Mouse (Mus musculus) embryonic facial prominence, embryonic 12.5 days (tissue): ENCODE measurements around the gene Cacna1c. TPM values are rescaled to one million over a fixed set of nuclear protein-coding genes. Genes with fewer than 3 reads are reported as not detected.

Experiments
- ATAC-seq: fragments of 200-750 bp; cut with Nextera tagmentation; 2 replicates; pipeline ENCODE4 v1.8.0; 2017; ENCODE audit not compliant: insufficient number of reproducible peaks, insufficient read depth, low FRiP score, low TSS enrichment
- H3K27ac ChIP-seq: fragments of 300-500 bp; sonication (generic); 2 replicates; pipeline ENCODE4 v1.5.1; 2016; ENCODE audit warnings: mild to moderate bottlenecking
- H3K27me3 ChIP-seq: fragments of 300-500 bp; sonication (generic); 2 replicates; pipeline ENCODE4 v1.6.1; 2016; ENCODE audit warnings: mild to moderate bottlenecking, moderate library complexity
- H3K36me3 ChIP-seq: fragments of 300-500 bp; sonication (generic); 2 replicates; pipeline ENCODE4 v1.6.1; 2016; ENCODE audit warnings: mild to moderate bottlenecking
- H3K4me1 ChIP-seq: fragments of 300-500 bp; sonication (generic); 2 replicates; pipeline ENCODE4 v1.6.1; 2016
- H3K4me2 ChIP-seq: fragments of 300-500 bp; sonication (generic); replicated peaks from 2 replicates; pipeline ENCODE4 v1.6.1; 2016; ENCODE audit warnings: mild to moderate bottlenecking, moderate library complexity
- H3K4me3 ChIP-seq: fragments of 300-500 bp; sonication (generic); 2 replicates; pipeline ENCODE4 v1.5.1; 2016; ENCODE audit warnings: mild to moderate bottlenecking
- H3K9ac ChIP-seq: fragments of 300-500 bp; sonication (generic); 2 replicates; pipeline ENCODE4 v1.6.1; 2016; ENCODE audit warnings: mild to moderate bottlenecking, moderate library complexity
- H3K9me3 ChIP-seq: fragments of 300-500 bp; sonication (generic); 2 replicates; pipeline ENCODE4 v1.6.1; 2016; ENCODE audit warnings: mild to moderate bottlenecking, moderate library complexity
- WGBS: fragments of 180-500 bp; shearing (Covaris S2); methylation state at CpG from one replicate; pipeline ENCODE4 v1.1.7; 2016; 5-methylcytosine and 5-hydroxymethylcytosine counted together
- polyA plus RNA-seq: library from polyadenylated mRNA; unstranded; fragments of >200 nt; fragmentation: Nextera tagmentation; extraction: Ambion mirVana; gene quantifications from 2 replicates; pipeline ENCODE4 v1.2.1, GENCODE M21; 2016

Cacna1c gene
- polyA plus RNA-seq, 1 experiment from 2014 or later: 10.2 TPM

DNA sequence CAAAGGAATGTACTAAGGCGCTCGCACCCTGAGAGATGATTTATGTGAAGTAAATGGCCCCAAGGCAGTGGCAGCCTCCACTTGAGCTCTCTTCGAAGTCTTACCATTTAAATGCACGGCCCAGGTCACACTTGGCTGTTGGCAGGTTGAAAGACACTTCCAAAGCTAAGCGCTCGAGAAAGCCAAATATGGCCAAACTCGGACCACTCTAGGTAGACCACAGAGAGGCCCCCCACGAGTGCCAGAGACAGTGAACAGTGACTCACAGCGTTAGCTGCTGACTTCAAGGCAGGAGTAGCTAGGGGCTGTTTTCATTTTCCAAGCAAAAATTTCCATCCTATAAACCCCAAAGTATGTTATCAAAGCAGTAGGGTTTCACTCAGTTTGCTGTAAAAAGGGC, 111.7 kb downstream of the Cacna1c start:
- Histone ChIP-seq H3K27ac (no peak overlapping the region), H3K9me3 (no peaks in the 10 kb centered on the region), H3K27me3 (no peaks in the 10 kb centered on the region), H3K4me1 (peaks cover 15% of the 10 kb centered on the region), H3K4me3 (no peak overlapping the region), H3K36me3 (no peaks in the 10 kb centered on the region), H3K9ac (no peak overlapping the region), H3K4me2 (no peak overlapping the region)
- ATAC-seq: no peak
- WGBS: 72% methylated on average over 9 of the region's 9 CpGs

DNA sequence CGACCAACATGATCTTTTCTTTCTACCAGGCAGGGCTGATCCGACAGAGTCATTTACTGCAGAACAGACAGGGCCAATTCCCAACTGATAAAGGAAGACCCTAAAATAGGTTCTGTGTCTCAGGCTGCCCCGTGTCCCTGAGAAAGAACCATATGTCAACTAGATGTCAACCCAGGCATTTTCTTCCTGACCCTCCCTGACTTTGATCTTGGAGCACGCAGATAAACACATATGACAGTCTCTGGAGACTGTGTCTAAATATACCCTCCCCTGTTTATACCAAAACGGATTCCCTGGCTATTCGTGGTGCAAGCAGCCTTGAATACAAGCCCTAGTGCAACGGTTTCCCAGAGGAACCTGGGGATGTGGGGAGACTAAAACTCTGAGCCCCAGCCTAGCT, 112.7 kb downstream of the Cacna1c start:
- Histone ChIP-seq H3K4me2 (no peak overlapping the region), H3K4me1 (peaks cover 5% of the 10 kb centered on the region), H3K27ac (no peak overlapping the region), H3K27me3 (no peaks in the 10 kb centered on the region), H3K4me3 (no peak overlapping the region), H3K9me3 (no peaks in the 10 kb centered on the region), H3K36me3 (no peaks in the 10 kb centered on the region), H3K9ac (no peak overlapping the region)
- no peak for ATAC-seq
- WGBS: 73% methylated on average over 7 of the region's 7 CpGs

- Histone ChIP-seq H3K27me3 (no peaks in the 10 kb centered on the region), H3K9ac (no peak overlapping the region), H3K36me3 (no peaks in the 10 kb centered on the region), H3K4me2 (no peak overlapping the region), H3K4me3 (no peak overlapping the region), H3K27ac (no peak overlapping the region), H3K9me3 (no peaks in the 10 kb centered on the region), H3K4me1 (no peaks in the 10 kb centered on the region)
- ATAC-seq: no peak
- 57% methylated on average over 8 of the region's 8 CpGs for WGBS
Measured at GRCm38 (mm10) chr6:119082662-119083061, 113.6 kb downstream of the Cacna1c start.

DNA sequence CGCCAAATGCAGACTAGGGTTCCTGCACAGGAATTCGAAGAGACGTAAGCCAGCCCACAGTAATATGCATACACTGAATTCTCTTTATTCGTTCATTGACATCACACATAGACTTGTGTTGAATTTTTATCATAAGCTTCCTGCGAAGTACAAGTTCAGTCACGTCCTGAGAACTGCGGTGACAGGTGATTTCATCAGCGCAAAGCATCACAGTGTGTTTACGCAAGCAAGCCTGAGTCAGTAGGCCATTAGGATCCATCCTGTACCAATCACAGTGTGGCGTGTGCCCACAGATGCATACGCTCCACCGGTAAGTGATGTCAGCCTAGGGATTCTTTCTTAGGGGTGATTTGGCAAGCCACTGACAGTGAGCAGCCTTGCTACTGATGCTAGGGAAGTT, 114.6 kb downstream of the Cacna1c start:
- H3K9me3 ChIP-seq: no peaks in the 10 kb centered on the region
- ATAC-seq: no peak
- no peak overlapping the region for H3K4me3 ChIP-seq
- H3K36me3 ChIP-seq: no peaks in the 10 kb centered on the region
- H3K9ac ChIP-seq: no peak overlapping the region
- H3K4me1 ChIP-seq: no peaks in the 10 kb centered on the region
- H3K4me2 ChIP-seq: no peak overlapping the region
- no peak overlapping the region for H3K27ac ChIP-seq
- H3K27me3 ChIP-seq: no peaks in the 10 kb centered on the region
- WGBS: 88% methylated on average over 12 of the region's 12 CpGs

DNA sequence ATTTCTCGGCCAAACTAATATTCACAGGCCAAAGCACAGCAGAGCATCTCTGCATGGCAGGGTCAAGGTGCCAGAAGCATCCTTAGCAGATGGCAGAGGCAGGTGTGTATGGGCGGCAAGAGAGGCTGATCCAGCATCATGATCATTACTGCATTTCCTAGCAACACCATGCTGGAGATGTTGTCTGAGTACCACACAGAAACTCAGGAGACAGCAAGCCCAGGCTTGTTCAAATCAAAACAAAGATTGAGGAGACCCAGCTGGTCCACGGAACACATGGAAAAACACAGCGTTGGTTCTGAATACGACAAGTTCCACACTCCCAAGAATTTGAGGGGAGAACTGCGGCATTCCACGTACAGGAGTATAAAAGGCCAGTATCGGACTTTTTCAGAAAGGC, 116.6 kb downstream of the Cacna1c start:
- H3K4me3 ChIP-seq: no peak overlapping the region
- H3K36me3 ChIP-seq: no peaks in the 10 kb centered on the region
- no peaks in the 10 kb centered on the region for H3K27me3 ChIP-seq
- no peaks in the 10 kb centered on the region for H3K4me1 ChIP-seq
- no peak overlapping the region for H3K4me2 ChIP-seq
- no peaks in the 10 kb centered on the region for H3K9me3 ChIP-seq
- H3K27ac ChIP-seq: no peak overlapping the region
- no peak for ATAC-seq
- WGBS: 85% methylated on average over 8 of the region's 8 CpGs
- H3K9ac ChIP-seq: no peak overlapping the region

- H3K27me3 ChIP-seq: no peaks in the 10 kb centered on the region
- no peak overlapping the region for H3K4me3 ChIP-seq
- H3K9ac ChIP-seq: no peak overlapping the region
- H3K27ac ChIP-seq: no peak overlapping the region
- H3K4me1 ChIP-seq: no peaks in the 10 kb centered on the region
- H3K9me3 ChIP-seq: no peaks in the 10 kb centered on the region
- H3K36me3 ChIP-seq: no peaks in the 10 kb centered on the region
- no peak for ATAC-seq
- WGBS: 76% methylated on average over 9 of the region's 9 CpGs
- no peak overlapping the region for H3K4me2 ChIP-seq
Measured at GRCm38 (mm10) chr6:119078912-119079311, 117.3 kb downstream of the Cacna1c start.

DNA sequence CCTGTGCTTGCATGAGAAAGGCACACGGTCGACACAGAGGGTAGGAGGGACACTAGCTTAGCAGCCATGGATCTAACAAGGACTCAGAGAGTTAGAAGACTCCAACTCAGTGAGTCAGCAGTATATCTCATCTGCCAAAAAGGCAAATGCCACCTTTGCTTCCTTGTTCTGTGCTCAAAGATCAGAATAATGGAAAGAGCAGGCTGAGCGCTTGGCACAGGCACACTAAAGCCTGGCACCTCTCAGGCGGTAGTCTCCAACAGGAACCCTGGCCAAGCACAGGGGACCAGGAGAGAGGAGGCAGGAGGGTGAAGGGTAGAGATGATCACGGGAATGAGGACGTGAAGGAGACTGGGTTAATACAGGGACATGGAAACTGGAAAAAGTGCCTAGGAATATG, 119.0 kb downstream of the Cacna1c start:
- no peaks in the 10 kb centered on the region for H3K36me3 ChIP-seq
- no peaks in the 10 kb centered on the region for H3K27me3 ChIP-seq
- 91% methylated on average over 6 of the region's 6 CpGs for WGBS
- H3K4me3 ChIP-seq: no peak overlapping the region
- no peak for ATAC-seq
- no peak overlapping the region for H3K27ac ChIP-seq
- no peak overlapping the region for H3K9ac ChIP-seq
- H3K9me3 ChIP-seq: no peaks in the 10 kb centered on the region
- H3K4me1 ChIP-seq: no peaks in the 10 kb centered on the region
- no peak overlapping the region for H3K4me2 ChIP-seq

DNA sequence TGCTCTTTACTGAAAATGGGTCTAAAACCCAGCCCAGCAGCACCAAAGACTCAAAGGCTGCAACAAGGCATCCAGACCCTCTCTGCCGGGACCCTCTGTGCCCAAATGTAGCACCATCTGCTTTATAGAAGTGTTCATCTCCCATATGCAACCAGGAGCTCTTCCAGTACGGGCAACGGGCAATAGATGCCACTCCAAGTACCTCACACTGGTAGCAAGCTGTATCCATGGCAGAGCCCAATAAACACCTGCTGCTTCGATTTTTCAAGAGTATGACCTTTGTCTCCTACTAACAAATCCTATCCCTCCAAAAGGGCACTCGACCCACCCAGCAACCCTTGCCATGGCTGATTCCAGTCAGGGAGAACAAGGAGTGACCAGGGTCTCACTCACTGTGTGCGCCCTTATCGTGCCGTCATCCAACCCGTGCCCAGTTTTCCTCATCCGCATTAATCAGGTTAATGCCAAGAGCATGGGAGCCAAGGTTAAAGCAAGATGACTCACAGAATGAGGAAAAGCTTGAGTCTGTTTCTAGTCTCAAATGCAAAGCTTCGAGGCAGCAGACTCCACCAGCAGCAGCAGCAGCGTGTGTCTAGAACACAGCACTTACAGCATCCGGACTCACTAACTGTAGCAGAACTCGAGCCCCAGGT, 122.7 kb downstream of the Cacna1c start:
- 92% methylated on average over 14 of the region's 14 CpGs for WGBS
- no peak overlapping the region for H3K4me3 ChIP-seq

GRCm38 (mm10) chr6:119072772-119073171, 123.4 kb downstream of the Cacna1c start:
- H3K27me3 ChIP-seq: no peaks in the 10 kb centered on the region
- no peak overlapping the region for H3K4me3 ChIP-seq
- no peak overlapping the region for H3K27ac ChIP-seq
- H3K9ac ChIP-seq: no peak overlapping the region
- 69% methylated on average over 7 of the region's 7 CpGs for WGBS
- no peaks in the 10 kb centered on the region for H3K36me3 ChIP-seq
- no peak for ATAC-seq
- H3K9me3 ChIP-seq: no peaks in the 10 kb centered on the region
- no peaks in the 10 kb centered on the region for H3K4me1 ChIP-seq
- H3K4me2 ChIP-seq: no peak overlapping the region

More for the DNA sequence above, 122.7 kb downstream of the Cacna1c start:
- Histone ChIP-seq H3K36me3 (no peaks in the 10 kb centered on the region), H3K4me2 (no peak overlapping the region), H3K9me3 (no peaks in the 10 kb centered on the region), H3K27ac (no peak overlapping the region), H3K27me3 (no peaks in the 10 kb centered on the region), H3K9ac (no peak overlapping the region), H3K4me1 (no peaks in the 10 kb centered on the region)
- no peak for ATAC-seq

DNA sequence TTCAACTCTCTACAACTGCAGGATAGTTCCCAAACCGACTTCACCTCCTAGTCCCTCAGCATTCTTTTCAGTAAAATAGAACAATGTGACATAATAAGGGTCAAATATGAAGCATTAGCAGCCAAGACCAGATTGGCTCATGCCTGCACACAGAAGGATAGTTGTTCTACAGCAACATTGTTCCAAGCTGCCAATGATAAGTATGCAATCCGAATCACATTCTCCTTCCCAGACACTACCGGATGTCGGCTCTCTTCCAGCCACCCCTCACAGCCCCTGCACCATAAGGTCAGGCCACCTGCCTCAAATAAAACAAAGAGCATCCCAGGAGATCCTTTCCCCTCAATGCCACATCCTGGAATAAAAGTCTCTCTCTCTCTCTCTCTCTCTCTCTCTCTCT, 125.4 kb downstream of the Cacna1c start:
- Histone ChIP-seq H3K27me3 (no peaks in the 10 kb centered on the region), H3K4me2 (no peak overlapping the region), H3K9ac (no peak overlapping the region), H3K4me3 (no peak overlapping the region), H3K36me3 (no peaks in the 10 kb centered on the region), H3K27ac (no peak overlapping the region), H3K4me1 (peaks cover 8% of the 10 kb centered on the region; the same call in 1 of the 2 replicates), H3K9me3 (no peaks in the 10 kb centered on the region)
- no peak for ATAC-seq
- 72% methylated on average over 4 of the region's 4 CpGs for WGBS

- Histone ChIP-seq H3K27ac (no peak overlapping the region), H3K4me1 (peaks cover 12% of the 10 kb centered on the region; the same call in 1 of the 2 replicates), H3K4me2 (no peak overlapping the region), H3K36me3 (no peaks in the 10 kb centered on the region), H3K9ac (no peak overlapping the region), H3K4me3 (no peak overlapping the region), H3K27me3 (no peaks in the 10 kb centered on the region), H3K9me3 (no peaks in the 10 kb centered on the region)
- ATAC-seq: no peak
- 90% methylated on average over 3 of the region's 3 CpGs for WGBS
Measured at GRCm38 (mm10) chr6:119070351-119070750, 125.9 kb downstream of the Cacna1c start.

DNA sequence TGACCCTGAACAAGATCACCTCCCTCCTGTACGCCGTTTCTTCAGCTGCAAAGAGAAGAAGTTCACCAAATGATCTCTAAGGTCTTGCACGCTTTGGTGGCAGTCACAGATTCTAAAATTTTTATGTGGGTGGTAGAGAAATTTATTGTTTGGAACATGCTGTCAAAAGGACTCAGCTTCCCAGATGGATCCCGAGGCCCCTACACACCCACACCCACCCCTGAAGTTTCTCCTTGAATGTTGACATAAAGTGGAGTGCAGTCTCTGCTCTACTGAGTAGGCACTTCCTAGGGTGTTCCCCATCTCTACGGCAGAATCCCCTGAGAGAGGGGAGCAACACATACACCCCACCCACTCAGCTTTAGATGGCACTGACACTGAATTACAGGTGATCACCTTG, 127.1 kb downstream of the Cacna1c start:
- Histone ChIP-seq H3K9me3 (no peaks in the 10 kb centered on the region), H3K4me2 (no peak overlapping the region), H3K27ac (no peak overlapping the region), H3K4me1 (peaks cover 23% of the 10 kb centered on the region), H3K9ac (no peak overlapping the region), H3K4me3 (no peak overlapping the region), H3K36me3 (no peaks in the 10 kb centered on the region), H3K27me3 (no peaks in the 10 kb centered on the region)
- 83% methylated on average over 5 of the region's 5 CpGs for WGBS
- ATAC-seq: no peak

GRCm38 (mm10) chr6:119068650-119069049, 127.6 kb downstream of the Cacna1c start:
- no peaks in the 10 kb centered on the region for H3K27me3 ChIP-seq
- no peak for ATAC-seq
- no peak overlapping the region for H3K4me3 ChIP-seq
- H3K4me1 ChIP-seq: peaks cover 23% of the 10 kb centered on the region
- H3K27ac ChIP-seq: no peak overlapping the region
- no peak overlapping the region for H3K4me2 ChIP-seq
- no peaks in the 10 kb centered on the region for H3K36me3 ChIP-seq
- WGBS: 70% methylated on average over 4 of the region's 4 CpGs
- H3K9ac ChIP-seq: no peak overlapping the region
- H3K9me3 ChIP-seq: no peaks in the 10 kb centered on the region
